Mouse (Mus musculus) spleen, postnatal 14 days (tissue): Measurements from ENCODE around the gene Ntng1.

Experiments
- DNase-seq, 2 experiments: peaks; one replicate each; pipeline ENCODE4 v3.0.0; 2021 to 2022; ENCODE audit warnings: low spot score in 2 of 2

Ntng1 gene

GRCm38 (mm10) chr3:110143206-110144061, at the start of gene Ntng1:
Ntng1 (minus strand) TSS chr3:110144011.
- no peak for DNase-seq

GRCm38 (mm10) chr3:110187401-110187948, 43.7 kb upstream of the Ntng1 start:
- no peak for DNase-seq

GRCm38 (mm10) chr3:110149089-110149488, 5.3 kb upstream of the Ntng1 start:
- DNase-seq = no peak

- DNase-seq = no peak
These were observed 667 bp upstream of the Ntng1 start for GRCm38 (mm10) chr3:110144301-110145055.

- no peak for DNase-seq
These were observed 1.3 kb downstream of the Ntng1 start for GRCm38 (mm10) chr3:110142314-110143205.

GRCm38 (mm10) chr3:110141351-110142302, 2.2 kb downstream of the Ntng1 start:
- no peak for DNase-seq

- no peak for DNase-seq
These were observed 7.7 kb downstream of the Ntng1 start for GRCm38 (mm10) chr3:110136115-110136514.

- no peak for DNase-seq
These were observed 10.7 kb downstream of the Ntng1 start for GRCm38 (mm10) chr3:110133150-110133549.

- DNase-seq = no peak
These were observed 11.5 kb downstream of the Ntng1 start for GRCm38 (mm10) chr3:110132289-110132688.

- no peak for DNase-seq
These were observed 12.5 kb downstream of the Ntng1 start for GRCm38 (mm10) chr3:110131043-110131891.

GRCm38 (mm10) chr3:110129607-110130006, 14.2 kb downstream of the Ntng1 start:
- no peak for DNase-seq

GRCm38 (mm10) chr3:110105982-110106381, 37.8 kb downstream of the Ntng1 start:
- DNase-seq = no peak

- DNase-seq = no peak
These were observed 49.4 kb downstream of the Ntng1 start for GRCm38 (mm10) chr3:110094407-110094806.

- DNase-seq = no peak
These were observed 49.8 kb downstream of the Ntng1 start for GRCm38 (mm10) chr3:110094003-110094402.

GRCm38 (mm10) chr3:110092521-110092920, 51.3 kb downstream of the Ntng1 start:
- no peak for DNase-seq

GRCm38 (mm10) chr3:110087189-110087588, 56.6 kb downstream of the Ntng1 start:
- DNase-seq = no peak

GRCm38 (mm10) chr3:110085336-110085735, 58.5 kb downstream of the Ntng1 start:
- no peak for DNase-seq

GRCm38 (mm10) chr3:110064709-110065256, 79.0 kb downstream of the Ntng1 start:
- no peak for DNase-seq

GRCm38 (mm10) chr3:110055915-110056314, 87.9 kb downstream of the Ntng1 start:
- no peak for DNase-seq
